7 mouse cellular contexts compared by ENCODE assay signal in the genomic region with DNA sequence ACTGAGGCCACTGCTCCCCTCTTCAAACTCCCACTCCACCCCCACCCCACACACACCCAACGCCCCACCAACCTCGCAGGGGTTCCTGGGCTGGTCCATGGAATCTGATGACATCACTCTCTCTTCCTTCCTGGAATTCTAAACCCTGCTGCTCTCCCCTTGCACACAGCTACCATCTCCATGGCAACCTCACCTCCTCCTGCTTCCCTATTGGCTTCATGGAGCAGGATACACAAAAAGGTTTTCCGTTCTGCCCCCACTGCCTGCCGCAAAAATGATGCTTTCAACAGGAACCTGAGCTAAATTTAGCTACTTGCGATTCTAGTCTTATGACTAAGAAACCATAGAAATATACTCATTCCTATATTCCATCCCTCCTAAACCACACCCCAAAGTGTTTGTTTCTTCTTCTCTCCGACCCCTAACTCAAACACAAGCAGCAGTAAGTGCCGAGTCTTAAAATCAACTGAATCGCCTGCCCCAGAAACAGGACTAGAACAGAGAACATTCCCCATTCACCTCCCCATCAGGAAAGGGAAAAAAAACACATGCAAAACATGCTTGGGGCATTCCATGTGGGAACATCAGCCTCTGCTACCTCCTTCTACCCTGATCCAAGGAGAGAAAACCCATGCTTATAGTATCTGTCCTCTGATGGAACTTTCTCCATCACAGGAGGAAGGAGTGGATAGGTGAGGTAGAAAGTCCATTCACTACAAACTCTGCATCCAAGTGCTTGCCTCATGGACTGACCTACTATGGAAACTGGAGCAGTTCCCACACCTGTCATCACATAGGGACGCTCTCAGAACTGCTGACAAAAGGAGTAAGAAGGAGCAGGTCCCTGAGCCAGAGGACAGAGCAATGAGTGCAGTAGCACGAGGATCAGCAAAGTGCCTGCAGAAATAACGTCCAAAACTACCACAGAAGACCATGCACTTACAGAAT.
DNase-seq lines count a peak whose midpoint lies in the region; ATAC-seq and TF ChIP-seq lines count a peak whose summit lies in the region.

No protein-coding gene starts in this region.

- no peaks in the 10 kb centered on the region for H3K36me3 ChIP-seq in limb, embryonic 10.5 days
- H3K36me3 ChIP-seq in neural tube, embryonic 14.5 days (ENCODE audit: control insufficient read depth, insufficient read depth, low read length): no peaks in the 10 kb centered on the region

- peak overlapping the region; percentile 61 for H3K4me2 ChIP-seq in neural tube, embryonic 14.5 days (ENCODE audit: low read depth, low read length)

- peaks cover 20% of the 10 kb centered on the region for H3K4me1 ChIP-seq in cortical plate, adult 2 months (ENCODE audit: control insufficient read depth, insufficient read depth, low read length)
- peaks cover 57% of the 10 kb centered on the region for H3K4me1 ChIP-seq in limb, embryonic 10.5 days
- H3K4me1 ChIP-seq in neural tube, embryonic 14.5 days (ENCODE audit: control insufficient read depth, insufficient read depth, low read length): peaks cover 16% of the 10 kb centered on the region

- no peak for TF ChIP-seq CTCF in cortical plate, adult 2 months (IDR thresholded peaks at IDR 0.05; ENCODE audit: extremely low read depth, insufficient read depth, low read length)

- DNase-seq in adrenal gland, postnatal 14 days: peak; percentile 49
- DNase-seq in heart, adult 18-20 months: peak; percentile 67 to 86
- DNase-seq in kidney, adult 9 months: peak; percentile 75
- DNase-seq in limb, embryonic 10.5 days (ENCODE audit: low spot score): peak; percentile 64
- DNase-seq in urinary bladder, adult 2 months (ENCODE audit: low spot score): no peak

- no peaks in the 10 kb centered on the region for H3K9me3 ChIP-seq in limb, embryonic 10.5 days (replicated peaks)
- H3K9me3 ChIP-seq in neural tube, embryonic 14.5 days (ENCODE audit: control insufficient read depth, low read length): no peaks in the 10 kb centered on the region

- peak; percentile 84 for TF ChIP-seq POLR2A in cortical plate, adult 2 months (IDR thresholded peaks at IDR 0.05; ENCODE audit: extremely low read depth, insufficient read depth, low read length)

- ATAC-seq in neural tube, embryonic 14.5 days (ENCODE audit: low read depth): peak; percentile 98

- peak overlapping the region; percentile 43 for H3K9ac ChIP-seq in neural tube, embryonic 14.5 days (replicated peaks; ENCODE audit: low read depth, low read length)

- H3K27me3 ChIP-seq in limb, embryonic 10.5 days (ENCODE audit: low read depth, poor library complexity, severe bottlenecking): no peaks in the 10 kb centered on the region
- H3K27me3 ChIP-seq in neural tube, embryonic 14.5 days (ENCODE audit: control insufficient read depth, insufficient read depth, low read length): no peaks in the 10 kb centered on the region

- H3K27ac ChIP-seq in cortical plate, adult 2 months (ENCODE audit: insufficient read depth, low read length): peak overlapping the region; percentile 98
- peak overlapping the region; percentile 77 for H3K27ac ChIP-seq in limb, embryonic 10.5 days
- peak overlapping the region; percentile 85 for H3K27ac ChIP-seq in neural tube, embryonic 14.5 days (ENCODE audit: low read depth, low read length)

- WGBS in limb, embryonic 10.5 days: 29% methylated on average over 11 of the region's 11 CpGs
- 12% methylated on average over 11 of the region's 11 CpGs for WGBS in neural tube, embryonic 14.5 days

- peak overlapping the region; percentile 36 for H3K4me3 ChIP-seq in cortical plate, adult 2 months (ENCODE audit: insufficient read depth, low read length)
- H3K4me3 ChIP-seq in limb, embryonic 10.5 days: peak overlapping the region; percentile 21
- H3K4me3 ChIP-seq in neural tube, embryonic 14.5 days (ENCODE audit: low read depth, low read length): peak overlapping the region; percentile 32
